Mouse (Mus musculus) embryo, embryonic 10 days (tissue): ENCODE results near the gene Lyl1.

Experiments used
- DNase-seq: peaks from one replicate; pipeline ENCODE4 v3.0.0-alpha.2; 2015; ENCODE audit warnings: low spot score

Gene Lyl1

GRCm38 (mm10) chr8:84742171-84743053, 41.2 kb downstream of the Lyl1 start:
- DNase-seq: peak; percentile 83

GRCm38 (mm10) chr8:84743054-84743415, 41.8 kb downstream of the Lyl1 start:
- DNase-seq: no peak

GRCm38 (mm10) chr8:84743517-84744420, 42.5 kb downstream of the Lyl1 start:
- DNase-seq: peak; percentile 71

DNA sequence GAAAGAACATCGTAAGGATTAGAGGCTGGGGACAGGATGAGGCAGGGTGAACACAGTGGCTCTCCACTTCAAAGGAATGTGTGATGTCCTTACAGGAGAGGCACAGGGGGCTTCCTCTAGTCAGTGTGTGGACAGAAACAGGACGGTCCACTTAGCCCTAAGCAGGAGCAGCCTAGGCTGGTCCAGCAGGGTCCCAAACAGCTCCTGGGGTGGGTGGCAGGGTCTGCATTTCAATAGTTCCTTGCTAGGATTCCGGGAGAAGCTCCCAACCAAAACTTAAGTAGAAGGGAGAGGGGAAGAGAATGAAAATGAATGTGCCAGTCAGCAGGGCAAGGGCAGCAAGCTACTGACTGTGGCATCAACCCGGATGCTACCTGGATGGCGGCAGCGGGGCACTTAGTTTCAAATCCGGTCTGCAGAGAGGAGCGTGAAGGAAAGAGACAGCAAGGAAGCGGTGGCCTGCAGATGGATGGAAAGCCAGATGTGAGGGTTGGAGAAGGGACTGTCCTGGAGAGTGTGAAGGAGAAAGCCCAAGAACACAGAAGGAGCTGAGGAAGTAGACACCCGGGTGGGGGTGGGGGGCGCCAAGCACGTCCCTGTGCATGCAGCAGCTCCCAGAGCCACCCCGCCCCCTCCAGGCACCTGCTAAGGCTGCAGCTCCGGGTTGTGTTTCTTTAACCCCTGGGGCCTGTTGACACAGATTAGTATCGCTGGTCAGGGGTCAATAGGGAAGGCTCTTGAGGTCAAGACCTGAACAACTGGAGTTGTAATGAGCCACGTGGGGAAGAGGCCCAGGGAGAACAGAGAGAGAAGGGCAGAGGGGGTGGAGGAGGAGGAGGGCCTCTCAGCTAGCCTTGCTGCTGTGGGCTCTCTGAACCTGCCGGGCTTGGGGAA, 44.0 kb downstream of the Lyl1 start:
- peak; percentile 93 for DNase-seq

DNA sequence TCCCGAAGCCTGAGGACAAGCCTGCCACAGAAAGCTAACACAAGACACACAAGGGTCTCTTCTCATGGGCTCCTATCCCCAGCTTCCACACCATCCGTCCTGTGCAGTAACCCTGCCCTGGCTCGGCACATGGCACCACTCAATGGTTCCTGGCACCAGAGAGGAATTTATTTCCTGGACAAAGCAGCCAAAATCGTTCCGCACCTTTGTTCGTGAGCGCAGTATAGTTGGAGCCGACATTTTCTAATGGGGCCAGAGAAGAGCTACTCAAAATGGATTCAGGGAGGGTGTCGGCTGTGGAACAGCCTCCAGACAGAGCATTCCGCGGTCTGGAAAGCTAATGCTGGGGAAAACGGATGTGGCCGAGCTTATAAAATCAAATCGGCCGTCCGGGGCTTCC, 48.3 kb downstream of the Lyl1 start:
- DNase-seq: no peak

DNA sequence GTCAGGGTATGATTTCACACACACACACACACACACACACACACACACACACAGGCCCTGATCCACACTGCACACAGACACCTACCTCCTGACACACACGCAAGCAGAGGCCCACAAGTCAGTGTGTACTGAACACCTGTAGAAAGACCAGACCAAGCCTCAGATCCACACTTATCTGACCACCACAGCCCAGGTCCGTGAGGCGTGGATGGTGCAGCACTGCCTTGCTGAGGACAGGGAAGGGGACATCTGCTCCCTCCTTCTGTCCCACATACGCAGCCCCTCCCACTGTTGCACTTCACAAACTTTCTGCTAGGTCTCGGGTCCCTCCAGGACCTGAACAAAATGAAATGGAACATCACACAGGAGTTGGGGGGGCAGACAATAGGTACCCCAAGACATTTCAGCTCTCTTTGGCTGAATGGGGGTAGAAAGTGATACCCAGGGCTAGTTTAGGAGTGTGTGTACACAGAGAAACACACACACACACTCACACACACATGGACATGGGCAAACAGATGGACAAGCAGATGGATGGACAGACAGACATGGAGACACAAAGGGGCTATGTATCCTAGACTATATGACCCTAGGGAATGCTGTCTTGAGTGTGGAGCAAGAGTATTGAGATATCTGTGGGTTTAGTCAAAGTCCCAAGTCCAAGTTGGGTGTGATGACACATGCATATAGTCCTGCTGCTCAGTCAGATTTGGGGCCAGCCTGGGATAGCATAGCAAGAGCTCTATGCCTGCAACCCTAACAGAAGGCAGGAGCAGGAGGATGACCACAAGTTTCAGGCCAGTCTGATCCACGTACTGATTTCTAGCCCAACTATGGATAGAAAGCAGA, 51.7 kb downstream of the Lyl1 start:
- DNase-seq: no peak
